Comparison of ENCODE assay signal across 24 mouse cellular contexts in genomic region chr11:110471362-110471761, GRCm38 (mm10).
"Had no signal": no experiment of that assay in that cellular context is flagged by ENCODE, and none has a peak within 500 bp of the region (broad histone marks: within the 10 kb centered on the region; RNA-seq: fewer than 3 reads in every experiment).

No protein-coding gene starts in this region.

- H3K9me3 ChIP-seq: heart, embryonic 12.5 days; hindbrain, embryonic 10.5 days; hindbrain, embryonic 12.5 days; limb, embryonic 13.5 days; limb, embryonic 15.5 days; liver, embryonic 12.5 days had no signal

- H3K4me3 ChIP-seq: gastrocnemius, adult 2 months; heart, adult 2 months; heart, embryonic 12.5 days; hindbrain, embryonic 10.5 days; hindbrain, embryonic 12.5 days; left cerebral cortex, adult 2 months; limb, embryonic 13.5 days; limb, embryonic 15.5 days; liver, embryonic 12.5 days had no signal

- H3K4me2 ChIP-seq: heart, embryonic 12.5 days; hindbrain, embryonic 12.5 days; hindbrain, embryonic 14.5 days; limb, embryonic 13.5 days; limb, embryonic 15.5 days; liver, embryonic 12.5 days had no signal

- H3K4me1 ChIP-seq: heart, embryonic 12.5 days; limb, embryonic 13.5 days; limb, embryonic 15.5 days had no signal

- H3K27ac ChIP-seq: heart, adult 2 months; hindbrain, embryonic 10.5 days; hindbrain, embryonic 12.5 days; hindbrain, embryonic 14.5 days; limb, embryonic 13.5 days; limb, embryonic 15.5 days; liver, embryonic 12.5 days; liver, embryonic 14.5 days had no signal

- H3K27me3 ChIP-seq: heart, embryonic 12.5 days; limb, embryonic 13.5 days; limb, embryonic 15.5 days; liver, embryonic 12.5 days had no signal

- H3K9ac ChIP-seq: heart, embryonic 12.5 days; hindbrain, embryonic 12.5 days; hindbrain, embryonic 14.5 days; limb, embryonic 13.5 days; limb, embryonic 15.5 days; liver, embryonic 12.5 days; liver, embryonic 14.5 days had no signal

- ATAC-seq: hindbrain, embryonic 16.5 days; inflammation-experienced regulatory T-cells, adult 6 months; intestine, postnatal 0 days; liver, embryonic 12.5 days had no signal

- DNase-seq: gastrocnemius, adult 2 months; gastrocnemius, postnatal 10 days; gastrocnemius, postnatal 25 days; heart, adult 2 months; heart, postnatal 10 days; heart, postnatal 4 days; kidney, adult 18-20 months; kidney, adult 8-10 months; kidney, postnatal 10 days; kidney, postnatal 25 days; kidney, postnatal 4 days; left cerebral cortex, postnatal 4 days had no signal

- H3K36me3 ChIP-seq: heart, embryonic 12.5 days; hindbrain, embryonic 10.5 days; hindbrain, embryonic 12.5 days; limb, embryonic 13.5 days; limb, embryonic 15.5 days; liver, embryonic 12.5 days had no signal
